Mouse (Mus musculus): Measurements from ENCODE around the gene Cdk5.

DNA sequence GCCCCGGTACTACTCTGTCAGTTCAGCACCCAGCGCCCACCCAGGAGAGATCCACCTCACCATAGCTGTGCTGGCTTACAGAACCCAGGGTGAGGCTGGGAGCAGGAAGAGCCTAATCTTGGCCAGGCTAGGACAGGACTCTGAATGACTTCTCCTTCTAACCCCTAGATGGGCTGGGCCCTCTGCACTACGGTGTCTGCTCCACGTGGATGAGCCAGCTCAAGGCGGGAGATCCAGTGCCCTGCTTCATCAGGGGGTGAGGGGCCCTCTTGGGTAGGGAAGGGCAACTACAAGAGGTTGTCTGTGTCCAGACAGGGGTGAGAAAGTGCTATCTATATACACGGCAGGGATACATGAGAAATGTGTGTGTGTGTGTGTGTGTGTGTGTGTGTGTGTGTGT is 41.8 kb downstream of the Cdk5 start:
- TF ChIP-seq POLR2A (IDR thresholded peaks at IDR 0.05; ENCODE audit: extremely low read depth, insufficient read depth, low read length) (no peak), CTCF (IDR thresholded peaks at IDR 0.05; ENCODE audit: low read depth, low read length) (no peak)

Measured in liver, adult 2 months (tissue).